Mouse (Mus musculus): ENCODE results near the gene Draxin. TPM values are rescaled to one million over a fixed set of nuclear protein-coding genes. Genes with fewer than 3 reads are reported as not detected.

Gene Draxin
- polyA plus RNA-seq, 1 experiment = not detected

- TF ChIP-seq GATA1 (IDR thresholded peaks at IDR 0.05; ENCODE audit: low read length) = no peak
Observed at GRCm38 (mm10) chr4:148107621-148108291, 22.7 kb downstream of the Draxin start.

- TF ChIP-seq GATA1 (IDR thresholded peaks at IDR 0.05; ENCODE audit: low read length) = no peak
Observed at GRCm38 (mm10) chr4:148104146-148104545, 26.4 kb downstream of the Draxin start.

GRCm38 (mm10) chr4:148101801-148102527 lies 28.5 kb downstream of the Draxin start:
- TF ChIP-seq GATA1 (IDR thresholded peaks at IDR 0.05; ENCODE audit: low read length) = no peak

- TF ChIP-seq GATA1 (IDR thresholded peaks at IDR 0.05; ENCODE audit: low read length) = no peak
Observed at GRCm38 (mm10) chr4:148098666-148099065, 31.8 kb downstream of the Draxin start.

- TF ChIP-seq GATA1 (IDR thresholded peaks at IDR 0.05; ENCODE audit: low read length) = no peak
Observed at GRCm38 (mm10) chr4:148097936-148098335, 32.6 kb downstream of the Draxin start.

GRCm38 (mm10) chr4:148095081-148095480 lies 35.4 kb downstream of the Draxin start:
- TF ChIP-seq GATA1 (IDR thresholded peaks at IDR 0.05; ENCODE audit: low read length) = no peak

DNA sequence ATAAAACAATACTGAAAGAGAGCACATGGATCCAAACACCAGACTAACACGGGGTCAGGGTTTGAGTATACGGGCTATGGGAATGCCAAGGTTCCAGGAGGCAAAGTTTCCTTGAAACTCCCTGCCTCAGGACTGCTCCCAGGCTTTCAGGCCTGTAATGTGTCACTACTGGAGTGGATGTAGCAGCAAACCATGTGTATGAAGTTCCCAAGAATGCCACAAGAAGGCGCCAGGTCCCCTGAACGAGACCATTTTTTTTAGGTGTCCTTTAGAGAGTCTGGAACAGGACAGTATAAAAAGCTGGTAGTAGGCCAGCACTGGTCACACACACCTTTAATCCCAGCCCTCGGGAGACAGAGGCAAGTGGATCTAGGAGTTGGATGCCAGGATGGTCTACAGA lies 36.3 kb downstream of the Draxin start:
- no peak for TF ChIP-seq GATA1 (IDR thresholded peaks at IDR 0.05; ENCODE audit: low read length)

- TF ChIP-seq GATA1 (IDR thresholded peaks at IDR 0.05; ENCODE audit: low read length) = no peak
Observed at GRCm38 (mm10) chr4:148092551-148093271, 37.8 kb downstream of the Draxin start.

GRCm38 (mm10) chr4:148091181-148091580 lies 39.3 kb downstream of the Draxin start:
- no peak for TF ChIP-seq GATA1 (IDR thresholded peaks at IDR 0.05; ENCODE audit: low read length)

- TF ChIP-seq GATA1 (IDR thresholded peaks at IDR 0.05; ENCODE audit: low read length) = no peak
Observed at GRCm38 (mm10) chr4:148089166-148089565, 41.3 kb downstream of the Draxin start.

DNA sequence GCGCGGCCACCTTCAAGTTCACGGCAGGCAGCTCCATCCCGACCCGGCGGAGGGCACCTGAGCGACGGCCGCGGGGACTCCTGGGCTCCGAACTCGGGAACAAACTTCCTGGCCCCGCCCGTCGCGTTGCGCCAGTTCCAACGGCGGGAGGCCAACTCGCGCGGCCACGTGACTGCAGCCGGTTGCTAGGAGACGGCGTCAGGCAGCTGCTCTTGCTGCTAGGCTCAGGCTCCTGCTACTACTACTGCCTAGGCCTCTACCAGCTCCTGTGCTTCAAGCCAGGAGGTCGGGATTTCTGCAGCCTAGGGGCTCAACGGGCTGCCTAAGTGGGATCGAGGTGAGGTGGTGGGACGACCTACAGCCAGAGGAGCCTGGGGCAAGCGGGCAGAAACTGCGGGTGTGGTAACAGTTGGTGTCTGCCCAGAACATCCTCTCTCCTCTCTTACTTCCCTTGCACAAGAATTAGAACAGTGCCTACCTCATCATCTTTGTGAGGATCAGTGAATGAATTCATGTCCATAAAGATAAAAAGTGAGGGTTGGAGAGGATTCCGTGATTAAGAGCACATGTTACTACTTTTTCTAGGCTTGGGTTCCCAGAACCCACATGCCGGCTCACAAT lies 42.5 kb downstream of the Draxin start, which contains the start of gene Agtrap:
TSS of gene Agtrap (minus strand) at position 125 of the 621 bp plus-strand sequence.
- TF ChIP-seq GATA1 (IDR thresholded peaks at IDR 0.05; ENCODE audit: low read length) = no peak

- no peak for TF ChIP-seq GATA1 (IDR thresholded peaks at IDR 0.05; ENCODE audit: low read length)
Observed at GRCm38 (mm10) chr4:148087091-148087906, 43.2 kb downstream of the Draxin start.

- no peak for TF ChIP-seq GATA1 (IDR thresholded peaks at IDR 0.05; ENCODE audit: low read length)
Observed at GRCm38 (mm10) chr4:148085907-148086305, 44.6 kb downstream of the Draxin start.

DNA sequence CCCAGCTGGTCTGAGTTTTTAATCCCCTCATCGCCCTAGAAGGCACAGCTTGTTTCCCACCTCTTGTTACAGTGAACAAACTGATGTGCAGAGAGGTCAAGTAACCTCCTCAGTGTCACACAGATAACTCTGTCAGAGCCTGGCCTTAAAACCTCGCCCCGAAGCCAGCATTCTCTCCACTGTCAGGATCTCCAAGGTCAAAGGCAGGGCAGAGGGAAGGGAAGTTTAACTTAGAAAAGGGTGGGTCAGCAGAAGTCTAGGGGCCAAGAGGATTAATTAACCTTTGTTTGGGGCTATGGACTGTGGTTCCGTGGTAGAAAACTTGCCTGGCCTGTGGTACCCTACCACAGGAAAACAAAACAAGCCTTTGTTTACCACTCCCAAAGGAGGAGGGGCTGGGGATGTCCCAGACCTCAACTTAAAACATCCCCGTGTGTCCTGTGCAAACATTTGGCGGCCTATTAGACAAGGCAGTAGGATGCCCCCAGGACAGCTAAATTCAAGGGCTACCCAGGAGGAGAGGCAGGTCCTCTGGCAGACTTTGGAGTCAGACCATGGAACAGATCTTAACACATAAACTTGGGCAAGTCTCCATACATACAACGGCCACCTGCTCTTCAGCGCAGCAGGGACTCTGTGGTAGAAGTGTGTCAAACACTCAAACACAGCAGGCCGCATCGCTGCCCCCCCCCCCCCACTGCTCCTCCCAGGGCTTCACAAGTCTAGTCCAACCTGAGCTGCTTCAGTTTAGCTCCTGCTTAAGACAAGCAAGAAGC lies 45.2 kb downstream of the Draxin start:
- no peak for TF ChIP-seq GATA1 (IDR thresholded peaks at IDR 0.05; ENCODE audit: low read length)

Data from G1E-ER4 (cell line).